Mouse (Mus musculus) urinary bladder, adult 2 months (tissue): Measurements from ENCODE around the gene Pax2. TPM values are rescaled to one million over a fixed set of nuclear protein-coding genes. Genes with fewer than 3 reads are reported as not detected.

Experiments used
- DNase-seq: peaks from one replicate; pipeline ENCODE4 v3.0.0; 2022; ENCODE audit warnings: low spot score
- polyA plus RNA-seq: library from polyadenylated mRNA; depleted of rRNA; stranded (reverse); fragments of >200 nt; gene quantifications from 2 replicates; pipeline ENCODE4 v1.2.3, GENCODE M21; 2012; rRNA removed

The Pax2 gene
- polyA plus RNA-seq = 0.03 TPM in 1 of 2 replicates, not detected in the other

- DNase-seq = no peak
Measured at GRCm38 (mm10) chr19:44755693-44756420, at the start of gene Pax2. Gene Pax2, plus strand, starts transcription at chr19:44756045.

- DNase-seq = no peak
Measured at GRCm38 (mm10) chr19:44708885-44709284, 47.0 kb upstream of the Pax2 start.

- DNase-seq = no peak
Measured at GRCm38 (mm10) chr19:44716731-44717600, 38.9 kb upstream of the Pax2 start.

GRCm38 (mm10) chr19:44719292-44720193 is 36.3 kb upstream of the Pax2 start:
- no peak for DNase-seq

- no peak for DNase-seq
Measured at GRCm38 (mm10) chr19:44720194-44720521, 35.7 kb upstream of the Pax2 start.

- DNase-seq = no peak
Measured at GRCm38 (mm10) chr19:44723611-44724440, 32.0 kb upstream of the Pax2 start.

- DNase-seq = no peak
Measured at GRCm38 (mm10) chr19:44725951-44726791, 29.7 kb upstream of the Pax2 start.

GRCm38 (mm10) chr19:44734116-44734515 is 21.7 kb upstream of the Pax2 start:
- no peak for DNase-seq

- no peak for DNase-seq
Measured at GRCm38 (mm10) chr19:44734682-44735081, 21.2 kb upstream of the Pax2 start.

- DNase-seq = no peak
Measured at GRCm38 (mm10) chr19:44740300-44740699, 15.5 kb upstream of the Pax2 start.

GRCm38 (mm10) chr19:44741091-44741763 is 14.6 kb upstream of the Pax2 start:
- no peak for DNase-seq

- no peak for DNase-seq
Measured at GRCm38 (mm10) chr19:44741764-44742127, 14.1 kb upstream of the Pax2 start.

- no peak for DNase-seq
Measured at GRCm38 (mm10) chr19:44742131-44743020, 13.5 kb upstream of the Pax2 start.

- DNase-seq = no peak
Measured at GRCm38 (mm10) chr19:44743021-44743415, 12.8 kb upstream of the Pax2 start.

- DNase-seq = no peak
Measured at GRCm38 (mm10) chr19:44743961-44744520, 11.8 kb upstream of the Pax2 start.

GRCm38 (mm10) chr19:44745741-44746140 is 10.1 kb upstream of the Pax2 start:
- no peak for DNase-seq

GRCm38 (mm10) chr19:44746541-44747024 is 9.3 kb upstream of the Pax2 start:
- DNase-seq = no peak

- no peak for DNase-seq
Measured at GRCm38 (mm10) chr19:44747471-44747870, 8.4 kb upstream of the Pax2 start.
